Mouse (Mus musculus): ENCODE measurements around the gene Sfmbt1.

GRCm38 (mm10) chr14:30692439-30692838, 22.2 kb upstream of the Sfmbt1 start:
- TF ChIP-seq HCFC1 (IDR thresholded peaks at IDR 0.05; ENCODE audit: low read depth, low read length): no peak
- no peak for TF ChIP-seq ZNF384 (IDR thresholded peaks at IDR 0.05; ENCODE audit: low read depth, low read length)
- TF ChIP-seq CTCF (IDR thresholded peaks at IDR 0.05 in 2 of 3, conservative IDR thresholded peaks at IDR 0.05 in 1 of 3; ENCODE audit: control insufficient read depth in 1 of 3, insufficient read depth in 1 of 3, low read depth in 2 of 3, low read length in 3 of 3, poor library complexity in 1 of 3, severe bottlenecking in 1 of 3): no peak
- TF ChIP-seq MAFK (IDR thresholded peaks at IDR 0.05; ENCODE audit: borderline replicate concordance, low read depth, low read length): no peak
- TF ChIP-seq EP300 (IDR thresholded peaks at IDR 0.05; ENCODE audit: low read depth in 1 of 2, low read length in 2 of 2): no peak

All from MEL (cell line).